10 mouse cellular contexts compared by ENCODE assay signal in the genomic region with DNA sequence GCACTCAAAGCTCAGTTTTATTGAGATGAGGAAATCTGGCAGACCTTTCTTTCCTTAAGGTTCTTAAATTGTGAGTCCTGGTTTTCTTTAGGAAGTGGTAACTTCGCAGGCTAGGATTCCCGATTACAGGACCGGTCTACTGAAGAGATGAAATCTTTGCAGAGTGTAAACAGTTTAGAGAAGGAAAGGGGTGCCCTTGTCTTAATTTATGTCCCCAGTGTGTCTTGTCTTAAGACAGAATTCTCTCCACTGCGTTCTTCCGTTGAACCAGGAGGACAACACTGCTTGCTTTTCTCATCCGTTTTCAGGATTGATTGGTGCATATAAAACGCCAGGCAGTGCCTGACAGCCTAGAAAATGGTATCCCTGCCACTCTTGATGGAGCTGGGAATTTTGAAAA. TPM values are rescaled to one million over a fixed set of nuclear protein-coding genes. Genes with fewer than 3 reads are reported as not detected.
DNase-seq lines count a peak whose midpoint lies in the region; ATAC-seq lines count a peak whose summit lies in the region.
"Had no signal": no experiment of that assay in that cellular context is flagged by ENCODE, and none has a peak within 500 bp of the region (broad histone marks: within the 10 kb centered on the region; RNA-seq: fewer than 3 reads in every experiment).

No protein-coding gene starts in this region.

- peak overlapping the region; percentile 24; the same call in 1 of the 2 replicates for H3K9ac ChIP-seq in kidney, embryonic 16.5 days (replicated peaks; ENCODE audit: low read length)
- no peak overlapping the region for H3K9ac ChIP-seq in embryonic facial prominence, embryonic 15.5 days
- H3K9ac ChIP-seq in intestine, embryonic 14.5 days (ENCODE audit: low read length), result no peak overlapping the region

- no peak for ATAC-seq in kidney, embryonic 16.5 days (ENCODE audit: low FRiP score, low TSS enrichment)
- ATAC-seq in embryonic facial prominence, embryonic 15.5 days (ENCODE audit: insufficient number of reproducible peaks, low FRiP score, low TSS enrichment, low read depth), result no peak
- ATAC-seq in intestine, embryonic 14.5 days (replicated peaks; ENCODE audit: low FRiP score, low TSS enrichment, low read depth), result no peak

- peak overlapping the region; percentile 67 for H3K4me3 ChIP-seq in kidney, embryonic 16.5 days (ENCODE audit: low read length)
- peak overlapping the region; percentile 66 for H3K4me3 ChIP-seq in embryonic facial prominence, embryonic 15.5 days (replicated peaks)
- H3K4me3 ChIP-seq in intestine, embryonic 14.5 days (ENCODE audit: low read depth, low read length), result peak overlapping the region; percentile 50; the same call in 1 of the 2 replicates

- no peaks in the 10 kb centered on the region for H3K36me3 ChIP-seq in kidney, embryonic 16.5 days (ENCODE audit: insufficient read depth, low read length)
- no peaks in the 10 kb centered on the region for H3K36me3 ChIP-seq in embryonic facial prominence, embryonic 15.5 days
- H3K36me3 ChIP-seq in intestine, embryonic 14.5 days (ENCODE audit: control insufficient read depth, insufficient read depth, low read length), result no peaks in the 10 kb centered on the region

- peak overlapping the region; percentile 99 for H3K4me2 ChIP-seq in kidney, embryonic 16.5 days (replicated peaks; ENCODE audit: low read depth, low read length)
- H3K4me2 ChIP-seq in embryonic facial prominence, embryonic 15.5 days (replicated peaks), result peak overlapping the region; percentile 95
- peak overlapping the region; percentile 77 for H3K4me2 ChIP-seq in intestine, embryonic 14.5 days (ENCODE audit: low read length)

- WGBS in kidney, embryonic 16.5 days, result 8% methylated on average over 7 of the region's 7 CpGs
- 10% methylated on average over 7 of the region's 7 CpGs for WGBS in embryonic facial prominence, embryonic 15.5 days
- 9% methylated on average over 7 of the region's 7 CpGs for WGBS in intestine, embryonic 14.5 days

- DNase-seq in kidney, adult 11 months, result no peak
- peak; percentile 49 for DNase-seq in intestine, embryonic 14.5 days (ENCODE audit: low spot score)
- DNase-seq in neural tube, embryonic 10.5 days (ENCODE audit: extremely low spot score, low spot score), result peak; percentile 17
- DNase-seq in adrenal gland, adult 2 months, result no peak
- DNase-seq in cerebellum, adult 9-11 months, result no peak
- DNase-seq in adrenal gland, postnatal 10 days, result no peak

- H3K4me1 ChIP-seq in kidney, embryonic 16.5 days (ENCODE audit: insufficient read depth, low read length), result peaks cover 13% of the 10 kb centered on the region
- H3K4me1 ChIP-seq in embryonic facial prominence, embryonic 15.5 days, result peaks cover 15% of the 10 kb centered on the region; the same call in 1 of the 2 replicates
- H3K4me1 ChIP-seq in intestine, embryonic 14.5 days (replicated peaks; ENCODE audit: control insufficient read depth, insufficient read depth, low read length), result peaks cover 8% of the 10 kb centered on the region; the same call in 1 of the 2 replicates

- H3K9me3 ChIP-seq in kidney, embryonic 16.5 days (ENCODE audit: low read length), result no peaks in the 10 kb centered on the region
- H3K9me3 ChIP-seq in embryonic facial prominence, embryonic 15.5 days (replicated peaks), result no peaks in the 10 kb centered on the region
- H3K9me3 ChIP-seq in intestine, embryonic 14.5 days (ENCODE audit: control insufficient read depth, low read length), result no peaks in the 10 kb centered on the region

- no peak overlapping the region for H3K27ac ChIP-seq in kidney, embryonic 16.5 days (ENCODE audit: low read length)
- H3K27ac ChIP-seq in embryonic facial prominence, embryonic 15.5 days (replicated peaks), result no peak overlapping the region
- no peak overlapping the region for H3K27ac ChIP-seq in intestine, embryonic 14.5 days (ENCODE audit: low read depth)

- H3K27me3 ChIP-seq in kidney, embryonic 16.5 days (ENCODE audit: insufficient read depth, low read length), result peaks cover 47% of the 10 kb centered on the region
- H3K27me3 ChIP-seq in embryonic facial prominence, embryonic 15.5 days, result peaks cover 36% of the 10 kb centered on the region
- H3K27me3 ChIP-seq in intestine, embryonic 14.5 days (replicated peaks; ENCODE audit: control insufficient read depth, insufficient read depth, low read length), result peaks cover 43% of the 10 kb centered on the region

RNA-seq across cellular contexts. Expression of a gene that starts 1.7 kb away (rescaled TPM):
- polyA plus RNA-seq in kidney, embryonic 16.5 days (2015; fragmentation: Nextera tagmentation; extraction: Ambion mirVana), result 0.40 and 0.91 TPM in 2 replicates
- polyA plus RNA-seq in embryonic facial prominence, embryonic 15.5 days (2015; fragmentation: Nextera tagmentation; extraction: Ambion mirVana), result 0.43 and 0.73 TPM in 2 replicates
- polyA plus RNA-seq in intestine, embryonic 14.5 days (2014; fragmentation: Nextera tagmentation; extraction: Ambion mirVana), result 4.5 and 5.3 TPM in 2 replicates
- 1 to 10 TPM in 1 of 2 experiments, under 1 TPM in 1; 0.63 to 1.2 TPM for total RNA-seq in adrenal gland, adult 2 months (2021)
- 0.09 and 0.12 TPM in 2 replicates for polyA plus RNA-seq in adrenal gland, adult 2 months (2012; rRNA removed)
- total RNA-seq in adrenal gland, postnatal 10 days (2021), result 1 to 10 TPM in 1 of 2 experiments, under 1 TPM in 1; 0.99 to 2.5 TPM

RNA-seq across cellular contexts. Expression of a gene that starts 31.6 kb away (rescaled TPM):
- polyA plus RNA-seq in kidney, embryonic 16.5 days (2015; fragmentation: Nextera tagmentation; extraction: Ambion mirVana), result 0.96 and 1.6 TPM in 2 replicates
- polyA plus RNA-seq in embryonic facial prominence, embryonic 15.5 days (2015; fragmentation: Nextera tagmentation; extraction: Ambion mirVana), result 0.92 and 1.0 TPM in 2 replicates
- 1.3 and 1.6 TPM in 2 replicates for polyA plus RNA-seq in intestine, embryonic 14.5 days (2014; fragmentation: Nextera tagmentation; extraction: Ambion mirVana)
- not detected for total RNA-seq in adrenal gland, adult 2 months (2021)
- not detected in 2 replicates for polyA plus RNA-seq in adrenal gland, adult 2 months (2012; rRNA removed)
- total RNA-seq in adrenal gland, postnatal 10 days (2021), result not detected
- total RNA-seq: adrenal gland, postnatal 36 days; layer of hippocampus, postnatal 14 days had no signal

RNA-seq across cellular contexts. Expression of a gene that starts 31.8 kb away (rescaled TPM):
- polyA plus RNA-seq in kidney, embryonic 16.5 days (2015; fragmentation: Nextera tagmentation; extraction: Ambion mirVana), result 319 and 335 TPM in 2 replicates
- 280 and 290 TPM in 2 replicates for polyA plus RNA-seq in embryonic facial prominence, embryonic 15.5 days (2015; fragmentation: Nextera tagmentation; extraction: Ambion mirVana)
- polyA plus RNA-seq in intestine, embryonic 14.5 days (2014; fragmentation: Nextera tagmentation; extraction: Ambion mirVana), result 285 and 292 TPM in 2 replicates
- total RNA-seq in adrenal gland, adult 2 months (2021), result 100 to 1,000 TPM; 167 to 183 TPM
- polyA plus RNA-seq in adrenal gland, adult 2 months (2012; rRNA removed), result 12.8 and 15.1 TPM in 2 replicates
- total RNA-seq in adrenal gland, postnatal 10 days (2021), result 100 to 1,000 TPM; 192 to 197 TPM

RNA-seq across cellular contexts. Expression of a gene that starts 44.0 kb away (rescaled TPM):
- 0.57 and 1.0 TPM in 2 replicates for polyA plus RNA-seq in kidney, embryonic 16.5 days (2015; fragmentation: Nextera tagmentation; extraction: Ambion mirVana)
- polyA plus RNA-seq in embryonic facial prominence, embryonic 15.5 days (2015; fragmentation: Nextera tagmentation; extraction: Ambion mirVana), result 0.49 and 0.54 TPM in 2 replicates
- 20.6 and 23.9 TPM in 2 replicates for polyA plus RNA-seq in intestine, embryonic 14.5 days (2014; fragmentation: Nextera tagmentation; extraction: Ambion mirVana)
- 10 to 100 TPM; 16.7 to 22.7 TPM for total RNA-seq in adrenal gland, adult 2 months (2021)
- polyA plus RNA-seq in adrenal gland, adult 2 months (2012; rRNA removed), result 8.6 and 16.0 TPM in 2 replicates
- 10 to 100 TPM in 1 of 2 experiments, 1 to 10 TPM in 1; 9.4 to 14.5 TPM for total RNA-seq in adrenal gland, postnatal 10 days (2021)

Comparison
In these comparisons a context has a peak if more than half of its experiments do, and no peak if none do; other contexts are left out.
1. DNase-seq: peak in intestine, embryonic 14.5 days (single experiment) and neural tube, embryonic 10.5 days (single experiment); none in kidney, adult 11 months (single experiment), adrenal gland, adult 2 months (single experiment), cerebellum, adult 9-11 months (single experiment) and adrenal gland, postnatal 10 days (single experiment).
2. RNA of a gene that starts 31.8 kb away (polyA plus RNA-seq): 319 to 335 TPM in kidney, embryonic 16.5 days, 285 to 292 TPM in intestine, embryonic 14.5 days and 280 to 290 TPM in embryonic facial prominence, embryonic 15.5 days; 12.8 to 15.1 TPM in adrenal gland, adult 2 months; every median in the first group is over 10 times any median in the second.
3. Peak in every context shown above with its lines, with median percentiles within 50 percentile points of each other: H3K4me2 ChIP-seq and H3K4me3 ChIP-seq.